Mouse (Mus musculus) E14TG2a.4 (cell line): ENCODE data around the gene Gm3435.
"Not testable (repeated sequence)": the region's sequence is repeated elsewhere in the genome, so short reads cannot be mapped to it uniquely, and the experiment has no call there.

Source experiments
- CTCF ChIP-seq: conservative IDR thresholded peaks from 2 replicates; pipeline ENCODE4 v1.5.1; 2014; ENCODE audit warnings: low read length
- NANOG ChIP-seq: IDR thresholded peaks from 2 replicates; pipeline ENCODE4 v1.6.1; 2014; ENCODE audit warnings: borderline replicate concordance, low read length, mixed read lengths

DNA sequence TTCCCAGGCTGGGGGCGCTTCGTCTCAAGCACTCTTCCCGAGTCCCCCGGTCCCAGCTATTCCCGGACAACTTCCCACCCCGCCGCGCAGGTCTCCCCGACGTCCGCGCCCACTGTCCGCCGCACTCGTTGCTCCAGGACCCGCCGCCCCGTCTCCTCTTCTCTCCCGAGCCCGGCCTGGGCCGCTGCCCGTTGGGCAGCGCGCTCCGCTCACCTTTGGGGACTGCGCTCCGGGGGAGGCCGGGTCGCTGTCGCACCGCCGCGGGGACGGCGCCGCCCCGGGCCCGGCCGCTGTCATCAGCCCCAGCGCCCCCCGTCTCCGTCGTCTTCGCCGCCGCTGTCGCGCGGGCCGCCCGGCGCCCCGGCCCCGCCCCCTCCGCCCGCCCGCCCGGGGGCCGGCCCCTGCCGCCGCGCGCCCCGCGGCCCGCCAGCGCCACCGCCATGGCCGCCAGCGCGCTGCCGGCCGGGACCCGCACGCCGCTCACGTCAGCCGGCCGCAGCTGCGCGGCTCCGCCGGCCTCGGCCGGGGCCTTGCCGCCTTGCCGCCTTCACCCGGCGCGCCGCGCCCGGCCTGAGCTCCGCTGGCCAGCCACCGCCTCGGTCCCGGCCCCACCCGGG is 17.3 kb upstream of the Gm3435 start:
- TF ChIP-seq CTCF, NANOG: not testable (repeated sequence)
